Mouse (Mus musculus): Measurements from ENCODE around the gene Lmbr1l. TPM values are rescaled to one million over a fixed set of nuclear protein-coding genes. Genes with fewer than 3 reads are reported as not detected.
"Not testable (repeated sequence)": the region's sequence is repeated elsewhere in the genome, so short reads cannot be mapped to it uniquely, and the experiment has no call there.

Gene Lmbr1l
- polyA plus RNA-seq, 1 experiment from 2014 or later, result 23.4 TPM

- Histone ChIP-seq H3K9ac (replicated peaks) (peak overlapping the region; percentile 96), H3K9me3 (no peaks in the 10 kb centered on the region), H3K36me3 (peaks cover 16% of the 10 kb centered on the region), H3K4me3 (replicated peaks) (peak overlapping the region; percentile 83), H3K4me1 (replicated peaks) (peaks cover 20% of the 10 kb centered on the region), H3K27ac (peak overlapping the region; percentile 78), H3K27me3 (no peaks in the 10 kb centered on the region), H3K4me2 (peak overlapping the region; percentile 81)
- 37% methylated on average over 5 of the region's 5 CpGs for WGBS
- no peak for ATAC-seq (ENCODE audit: insufficient number of reproducible peaks, insufficient read depth, low FRiP score, low TSS enrichment, low read depth)
Observed at GRCm38 (mm10) chr15:98952063-98952455, 34.0 kb upstream of the Lmbr1l start.

- H3K4me2 ChIP-seq, result peak overlapping the region; percentile 81
- not testable (repeated sequence) for H3K9ac ChIP-seq (replicated peaks); H3K27ac ChIP-seq; H3K9me3 ChIP-seq; ATAC-seq (ENCODE audit: insufficient number of reproducible peaks, insufficient read depth, low FRiP score, low TSS enrichment, low read depth); H3K27me3 ChIP-seq
- H3K4me3 ChIP-seq (replicated peaks), result peak overlapping the region; percentile 83
- H3K4me1 ChIP-seq (replicated peaks), result peaks cover 20% of the 10 kb centered on the region
- 93% methylated on average over 11 of the region's 15 CpGs for WGBS
- peaks cover 16% of the 10 kb centered on the region for H3K36me3 ChIP-seq
Observed at GRCm38 (mm10) chr15:98951122-98952062, 33.4 kb upstream of the Lmbr1l start.

GRCm38 (mm10) chr15:98949607-98949892 lies 31.5 kb upstream of the Lmbr1l start:
- Histone ChIP-seq H3K4me3 (replicated peaks) (no peak overlapping the region), H3K9me3 (peaks cover 5% of the 10 kb centered on the region; the same call in 1 of the 2 replicates), H3K36me3 (peaks cover 16% of the 10 kb centered on the region), H3K27me3 (no peaks in the 10 kb centered on the region), H3K4me2 (no peak overlapping the region), H3K9ac (replicated peaks) (no peak overlapping the region), H3K27ac (no peak overlapping the region), H3K4me1 (replicated peaks) (peaks cover 13% of the 10 kb centered on the region)
- no peak for ATAC-seq (ENCODE audit: insufficient number of reproducible peaks, insufficient read depth, low FRiP score, low TSS enrichment, low read depth)
- 78% methylated on average over 3 of the region's 3 CpGs for WGBS

GRCm38 (mm10) chr15:98948857-98949606 lies 31.0 kb upstream of the Lmbr1l start:
- H3K27ac ChIP-seq, result no peak overlapping the region
- WGBS, result 81% methylated on average over 6 of the region's 6 CpGs
- peaks cover 5% of the 10 kb centered on the region; the same call in 1 of the 2 replicates for H3K9me3 ChIP-seq
- no peak overlapping the region for H3K9ac ChIP-seq (replicated peaks)
- no peak overlapping the region for H3K4me2 ChIP-seq
- ATAC-seq (ENCODE audit: insufficient number of reproducible peaks, insufficient read depth, low FRiP score, low TSS enrichment, low read depth), result no peak
- no peak overlapping the region for H3K4me3 ChIP-seq (replicated peaks)
- H3K27me3 ChIP-seq, result no peaks in the 10 kb centered on the region
- H3K36me3 ChIP-seq, result peaks cover 16% of the 10 kb centered on the region
- peaks cover 9% of the 10 kb centered on the region for H3K4me1 ChIP-seq (replicated peaks)

GRCm38 (mm10) chr15:98948382-98948781 lies 30.4 kb upstream of the Lmbr1l start:
- H3K9me3 ChIP-seq, result peaks cover 5% of the 10 kb centered on the region; the same call in 1 of the 2 replicates
- no peak for ATAC-seq (ENCODE audit: insufficient number of reproducible peaks, insufficient read depth, low FRiP score, low TSS enrichment, low read depth)
- no peaks in the 10 kb centered on the region for H3K27me3 ChIP-seq
- no peak overlapping the region for H3K4me2 ChIP-seq
- peaks cover 16% of the 10 kb centered on the region for H3K36me3 ChIP-seq
- no peak overlapping the region for H3K4me3 ChIP-seq (replicated peaks)
- peaks cover 7% of the 10 kb centered on the region for H3K4me1 ChIP-seq (replicated peaks)
- H3K27ac ChIP-seq, result no peak overlapping the region
- no peak overlapping the region for H3K9ac ChIP-seq (replicated peaks)

GRCm38 (mm10) chr15:98947884-98948283 lies 29.9 kb upstream of the Lmbr1l start:
- no peak overlapping the region for H3K4me3 ChIP-seq (replicated peaks)
- peaks cover 7% of the 10 kb centered on the region for H3K4me1 ChIP-seq (replicated peaks)
- WGBS, result 65% methylated on average over 3 of the region's 3 CpGs
- no peak for ATAC-seq (ENCODE audit: insufficient number of reproducible peaks, insufficient read depth, low FRiP score, low TSS enrichment, low read depth)
- H3K27ac ChIP-seq, result 0 out of 2 replicates have a peak overlapping the region, but pooled peaks have one; percentile 12
- no peak overlapping the region for H3K4me2 ChIP-seq
- H3K36me3 ChIP-seq, result peaks cover 16% of the 10 kb centered on the region
- no peak overlapping the region for H3K9ac ChIP-seq (replicated peaks)
- H3K27me3 ChIP-seq, result no peaks in the 10 kb centered on the region
- H3K9me3 ChIP-seq, result peaks cover 5% of the 10 kb centered on the region; the same call in 1 of the 2 replicates

- Histone ChIP-seq H3K4me3 (replicated peaks) (no peak overlapping the region), H3K27me3 (no peaks in the 10 kb centered on the region), H3K4me2 (no peak overlapping the region), H3K36me3 (no peaks in the 10 kb centered on the region), H3K4me1 (replicated peaks) (peaks cover 12% of the 10 kb centered on the region), H3K9me3 (peaks cover 5% of the 10 kb centered on the region; the same call in 1 of the 2 replicates), H3K9ac (replicated peaks) (no peak overlapping the region), H3K27ac (no peak overlapping the region)
- 59% methylated on average over 4 of the region's 4 CpGs for WGBS
- ATAC-seq (ENCODE audit: insufficient number of reproducible peaks, insufficient read depth, low FRiP score, low TSS enrichment, low read depth), result no peak
Observed at GRCm38 (mm10) chr15:98943133-98943532, 25.1 kb upstream of the Lmbr1l start.

- 90% methylated on average over 4 of the region's 4 CpGs for WGBS
- Histone ChIP-seq H3K27ac (no peak overlapping the region), H3K27me3 (no peaks in the 10 kb centered on the region), H3K4me2 (no peak overlapping the region), H3K4me1 (replicated peaks) (peaks cover 12% of the 10 kb centered on the region), H3K36me3 (no peaks in the 10 kb centered on the region), H3K9ac (replicated peaks) (no peak overlapping the region), H3K9me3 (peaks cover 5% of the 10 kb centered on the region; the same call in 1 of the 2 replicates), H3K4me3 (replicated peaks) (no peak overlapping the region)
- no peak for ATAC-seq (ENCODE audit: insufficient number of reproducible peaks, insufficient read depth, low FRiP score, low TSS enrichment, low read depth)
Observed at GRCm38 (mm10) chr15:98942081-98942480, 24.1 kb upstream of the Lmbr1l start.

GRCm38 (mm10) chr15:98941539-98941938 lies 23.5 kb upstream of the Lmbr1l start:
- no peak overlapping the region for H3K9ac ChIP-seq (replicated peaks)
- H3K36me3 ChIP-seq, result no peaks in the 10 kb centered on the region
- H3K4me2 ChIP-seq, result no peak overlapping the region
- ATAC-seq (ENCODE audit: insufficient number of reproducible peaks, insufficient read depth, low FRiP score, low TSS enrichment, low read depth), result no peak
- peaks cover 5% of the 10 kb centered on the region; the same call in 1 of the 2 replicates for H3K9me3 ChIP-seq
- H3K27me3 ChIP-seq, result no peaks in the 10 kb centered on the region
- no peak overlapping the region for H3K27ac ChIP-seq
- peaks cover 12% of the 10 kb centered on the region for H3K4me1 ChIP-seq (replicated peaks)
- no peak overlapping the region for H3K4me3 ChIP-seq (replicated peaks)
- 81% methylated on average over 2 of the region's 2 CpGs for WGBS

- no peak for ATAC-seq (ENCODE audit: insufficient number of reproducible peaks, insufficient read depth, low FRiP score, low TSS enrichment, low read depth)
- Histone ChIP-seq H3K4me1 (replicated peaks) (peaks cover 17% of the 10 kb centered on the region), H3K27me3 (no peaks in the 10 kb centered on the region), H3K4me2 (no peak overlapping the region), H3K36me3 (no peaks in the 10 kb centered on the region), H3K27ac (no peak overlapping the region), H3K9me3 (peaks cover 5% of the 10 kb centered on the region; the same call in 1 of the 2 replicates), H3K4me3 (replicated peaks) (no peak overlapping the region), H3K9ac (replicated peaks) (no peak overlapping the region)
- WGBS, result 68% methylated on average over 10 of the region's 10 CpGs
Observed at GRCm38 (mm10) chr15:98940816-98941215, 22.8 kb upstream of the Lmbr1l start.

- Histone ChIP-seq H3K4me2 (peak within 1 kb of the TSS; percentile 97), H3K4me3 (replicated peaks) (peak within 1 kb of the TSS; percentile 73), H3K9me3 (no peaks in the 10 kb centered on the region), H3K27ac (peak within 1 kb of the TSS; percentile 98), H3K27me3 (no peaks in the 10 kb centered on the region), H3K9ac (replicated peaks) (peak within 1 kb of the TSS; percentile 94), H3K36me3 (peaks cover 17% of the 10 kb centered on the region), H3K4me1 (replicated peaks) (peaks cover 18% of the 10 kb centered on the region)
- ATAC-seq (ENCODE audit: insufficient number of reproducible peaks, insufficient read depth, low FRiP score, low TSS enrichment, low read depth), result peak; percentile 92
- WGBS, result under 1% methylated on average over 57 of the region's 58 CpGs
Observed at GRCm38 (mm10) chr15:98934217-98934839, 16.3 kb upstream of the Lmbr1l start, which contains the start of gene Tuba1b. Gene Tuba1b (minus strand): TSS chr15:98934565.
